Mouse (Mus musculus) cerebral cortex, adult 2 months (tissue): ENCODE measurements around the gene Nek6.

Source experiments
- WGBS: fragments of 180-500 bp; shearing (Covaris S2); methylation state at CpG from one replicate; pipeline ENCODE4 v1.1.7; 2018; 5-methylcytosine and 5-hydroxymethylcytosine counted together

The Nek6 gene

GRCm38 (mm10) chr2:38511487-38512307, at the start of gene Nek6:
Nek6 (plus strand) TSS chr2:38511643.
- 1% methylated on average over 90 of the region's 90 CpGs for WGBS

- WGBS = 73% methylated on average over 3 of the region's 3 CpGs
Observed at GRCm38 (mm10) chr2:38462323-38462722, 49.1 kb upstream of the Nek6 start.

GRCm38 (mm10) chr2:38468845-38469244, 42.6 kb upstream of the Nek6 start:
- 94% methylated on average over 4 of the region's 4 CpGs for WGBS

GRCm38 (mm10) chr2:38471745-38472144, 39.7 kb upstream of the Nek6 start:
- 68% methylated on average over 5 of the region's 5 CpGs for WGBS

GRCm38 (mm10) chr2:38476871-38477496, 34.5 kb upstream of the Nek6 start:
- WGBS = 92% methylated on average over 9 of the region's 9 CpGs

GRCm38 (mm10) chr2:38477497-38477873, 34.0 kb upstream of the Nek6 start:
- 96% methylated on average over 9 of the region's 9 CpGs for WGBS

GRCm38 (mm10) chr2:38478683-38479082, 32.8 kb upstream of the Nek6 start:
- 82% methylated on average over 4 of the region's 4 CpGs for WGBS

GRCm38 (mm10) chr2:38479541-38479940, 31.9 kb upstream of the Nek6 start:
- 75% methylated on average over 3 of the region's 3 CpGs for WGBS

- WGBS = 61% methylated on average over 6 of the region's 6 CpGs
Observed at GRCm38 (mm10) chr2:38481166-38481778, 30.2 kb upstream of the Nek6 start.

GRCm38 (mm10) chr2:38482122-38482521, 29.3 kb upstream of the Nek6 start:
- 96% methylated on average over 3 of the region's 3 CpGs for WGBS

GRCm38 (mm10) chr2:38483058-38483704, 28.3 kb upstream of the Nek6 start:
- 89% methylated on average over 7 of the region's 7 CpGs for WGBS

GRCm38 (mm10) chr2:38484556-38484955, 26.9 kb upstream of the Nek6 start:
- 70% methylated on average over 11 of the region's 11 CpGs for WGBS

- WGBS = 92% methylated on average over 3 of the region's 3 CpGs
Observed at GRCm38 (mm10) chr2:38485409-38485808, 26.0 kb upstream of the Nek6 start.

GRCm38 (mm10) chr2:38485957-38486931, 25.2 kb upstream of the Nek6 start:
- 64% methylated on average over 6 of the region's 6 CpGs for WGBS

- 88% methylated on average over 1 of the region's 1 CpGs for WGBS
Observed at GRCm38 (mm10) chr2:38501606-38502005, 9.8 kb upstream of the Nek6 start.

- WGBS = 93% methylated on average over 6 of the region's 6 CpGs
Observed at GRCm38 (mm10) chr2:38502123-38502522, 9.3 kb upstream of the Nek6 start.

- WGBS = 97% methylated on average over 3 of the region's 3 CpGs
Observed at GRCm38 (mm10) chr2:38502747-38503146, 8.7 kb upstream of the Nek6 start.

- 31% methylated on average over 6 of the region's 6 CpGs for WGBS
Observed at GRCm38 (mm10) chr2:38504311-38504710, 7.1 kb upstream of the Nek6 start.

- 97% methylated on average over 1 of the region's 1 CpGs for WGBS
Observed at GRCm38 (mm10) chr2:38507181-38507580, 4.3 kb upstream of the Nek6 start.

- WGBS = 73% methylated on average over 7 of the region's 7 CpGs
Observed at GRCm38 (mm10) chr2:38509004-38509719, 2.3 kb upstream of the Nek6 start.
